Mouse (Mus musculus) B cell, adult 2 months (primary cell): ENCODE measurements around the gene Naaladl2.

Experiments used
- DNase-seq, 2 experiments: peaks; one replicate each; pipeline ENCODE4 v3.0.0; 2022

The Naaladl2 gene

GRCm38 (mm10) chr3:23928097-23928496 is 1216.0 kb downstream of the Naaladl2 start:
- no peak for DNase-seq

- DNase-seq, result no peak
Measured at GRCm38 (mm10) chr3:23907682-23908081, 1236.4 kb downstream of the Naaladl2 start.

GRCm38 (mm10) chr3:23865688-23866087 is 1278.4 kb downstream of the Naaladl2 start:
- DNase-seq, result no peak

- DNase-seq, result no peak
Measured at GRCm38 (mm10) chr3:23857275-23857674, 1286.8 kb downstream of the Naaladl2 start.

- DNase-seq, result no peak
Measured at GRCm38 (mm10) chr3:23817585-23817984, 1326.5 kb downstream of the Naaladl2 start.

- DNase-seq, result no peak
Measured at GRCm38 (mm10) chr3:23758746-23759145, 1385.3 kb downstream of the Naaladl2 start.
